Mouse (Mus musculus) Patski (cell line): ENCODE results near the gene Dbh. TPM values are rescaled to one million over a fixed set of nuclear protein-coding genes. Genes with fewer than 3 reads are reported as not detected.

Experiments used
- ATAC-seq: fragments of 100-300 bp; one replicate; pipeline ENCODE4 v1.8.0; 2021
- CTCF ChIA-PET: fragments of 350-600 bp; sonication (Branson Sonifier 250); formaldehyde crosslinking; loops from one replicate; lab custom pipeline; 2022; ENCODE audit warnings: inconsistent platforms; lab: Charles Lee
- POLR2A ChIA-PET: fragments of 350-600 bp; sonication (Branson Sonifier 250); formaldehyde crosslinking; loops from one replicate; lab custom pipeline; 2022; ENCODE audit warnings: antibody characterized with exemption, inconsistent platforms; lab: Charles Lee
- DNase-seq: peaks from one replicate; pipeline ENCODE4 v3.0.0-alpha.2; 2011; ENCODE audit warnings: low read depth, low spot score
- H3K27me3 ChIP-seq: fragments of 371-371 bp; one replicate; pipeline ENCODE4 v1.5.1; 2021
- CTCF ChIP-seq: fragments of 100-300 bp; IDR thresholded peaks from one replicate; pipeline ENCODE4 v1.5.1; 2021
- in situ Hi-C: fragments of 300-500 bp; cut with MboI; formaldehyde crosslinking; loops from 3 replicates; pipeline ENCODE4 v1.11.1; 2018; ENCODE audit warnings: low pct_unique_long_range_greater_than_20kb, mixed read lengths
- polyA plus RNA-seq: library from polyadenylated mRNA; unstranded; gene quantifications from one replicate; pipeline ENCODE4 v1.2.3, GENCODE M21; 2021

The Dbh gene
- not detected for polyA plus RNA-seq

- CTCF ChIA-PET: interaction anchor here (1.6 kb wide), 1 partner anchor 10 kb away, joined by 3 read pairs; no protein-coding TSS in a partner anchor
- POLR2A ChIA-PET: no interaction called here
- no peak for TF ChIP-seq CTCF
- peaks cover 23% of the 10 kb centered on the region for H3K27me3 ChIP-seq
- in situ Hi-C loops: no loop called here
- DNase-seq: no peak
- no peak for ATAC-seq
These were observed at the start of gene Dbh for GRCm38 (mm10) chr2:27164796-27165590. Gene Dbh (plus strand): TSS chr2:27165233.

- CTCF ChIA-PET: no interaction called here
- ATAC-seq (no peak), DNase-seq (no peak)
- H3K27me3 ChIP-seq: peaks cover 33% of the 10 kb centered on the region
- no peak for TF ChIP-seq CTCF
- in situ Hi-C loops: no loop called here
- POLR2A ChIA-PET: no interaction called here
These were observed 46.6 kb upstream of the Dbh start for GRCm38 (mm10) chr2:27118452-27118851.

DNA sequence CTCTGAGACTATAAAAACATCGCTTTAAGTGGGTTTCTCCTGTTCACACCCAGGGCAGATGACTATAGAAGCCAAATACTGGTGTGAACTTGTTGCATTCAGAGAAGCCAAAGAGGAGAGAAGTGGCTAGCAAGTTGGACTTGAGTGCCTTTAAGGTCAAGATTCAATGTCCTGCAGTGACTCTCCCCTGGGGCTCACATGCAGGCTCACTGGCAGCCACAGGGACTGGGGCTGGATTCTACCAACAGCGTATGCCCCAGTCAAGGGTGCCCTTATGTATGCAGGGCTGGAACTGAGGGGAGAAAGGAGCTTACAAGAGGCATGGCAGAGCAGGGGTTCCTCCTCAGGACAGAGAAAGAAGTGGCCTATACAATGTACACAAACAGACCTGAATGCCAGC lies 45.3 kb upstream of the Dbh start:
- ChIA-PET CTCF (no interaction called here), POLR2A (interaction anchor here (0.6 kb wide), 1 partner anchor 387 kb away, joined by 5 read pairs; no protein-coding TSS in a partner anchor)
- ATAC-seq (no peak), DNase-seq (no peak)
- in situ Hi-C loops: no loop called here
- peaks cover 32% of the 10 kb centered on the region for H3K27me3 ChIP-seq
- no peak for TF ChIP-seq CTCF

GRCm38 (mm10) chr2:27120241-27120641 lies 44.8 kb upstream of the Dbh start:
- ATAC-seq (no peak), DNase-seq (no peak)
- H3K27me3 ChIP-seq: peaks cover 34% of the 10 kb centered on the region
- in situ Hi-C loops: no loop called here
- POLR2A ChIA-PET: interaction anchor here (0.6 to 0.7 kb wide), 3 partner anchors 13 to 387 kb away, joined by 3 to 5 read pairs (median 3); partner anchors contain the start of gene Adamtsl2
- TF ChIP-seq CTCF: no peak
- CTCF ChIA-PET: interaction anchor here (1.4 kb wide), 1 partner anchor 77 kb away, joined by 3 read pairs; no protein-coding TSS in a partner anchor

DNA sequence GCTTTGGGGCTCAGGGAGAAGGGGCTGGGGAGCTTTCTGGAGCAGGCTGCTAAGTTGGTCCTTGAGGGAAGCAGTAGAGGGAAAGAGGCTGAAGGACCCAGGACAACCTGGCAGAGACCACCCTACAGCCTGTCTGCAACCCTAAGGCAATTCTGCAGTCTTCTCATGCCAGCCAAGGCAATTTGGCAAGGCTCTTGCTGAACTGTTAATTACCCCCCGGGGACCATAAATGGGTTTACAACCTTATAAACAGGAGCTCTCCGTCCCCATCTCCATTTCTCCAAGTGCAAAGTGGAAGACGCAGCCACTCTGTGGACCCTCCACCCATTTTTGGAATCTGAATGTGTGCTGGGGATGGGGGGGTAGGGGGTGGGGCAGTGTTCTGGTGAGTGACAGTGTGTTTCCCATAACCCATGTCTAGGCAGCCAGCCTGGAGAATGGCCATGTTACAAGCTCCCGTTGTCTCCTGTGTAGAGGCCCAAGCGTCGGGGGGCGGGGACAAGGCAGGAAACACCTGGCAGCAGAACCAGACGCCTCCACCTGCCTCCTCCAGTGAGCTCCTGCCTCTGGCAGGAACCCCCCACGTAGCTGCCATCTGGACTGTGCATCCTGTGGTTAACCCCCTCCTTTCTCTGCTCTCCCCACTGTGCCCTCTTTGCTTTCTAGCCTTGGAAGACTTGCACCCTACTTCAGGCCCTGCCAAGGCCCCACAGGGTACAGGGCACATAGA lies 43.2 kb upstream of the Dbh start:
- no peak for TF ChIP-seq CTCF
- CTCF ChIA-PET: interaction anchor here (1.4 kb wide), 2 partner anchors 78 to 111 kb away, joined by 3 to 4 read pairs; no protein-coding TSS in a partner anchor
- no peak for DNase-seq
- H3K27me3 ChIP-seq: peaks cover 30% of the 10 kb centered on the region
- POLR2A ChIA-PET: no interaction called here
- no peak for ATAC-seq
- in situ Hi-C loops: no loop called here

- TF ChIP-seq CTCF: no peak
- CTCF ChIA-PET: interaction anchor here (1.4 kb wide), 1 partner anchor 110 kb away, joined by 4 read pairs; no protein-coding TSS in a partner anchor
- ATAC-seq (no peak), DNase-seq (no peak)
- in situ Hi-C loops: no loop called here
- H3K27me3 ChIP-seq: peaks cover 24% of the 10 kb centered on the region
- POLR2A ChIA-PET: no interaction called here
These were observed 42.5 kb upstream of the Dbh start for GRCm38 (mm10) chr2:27122578-27122977.

DNA sequence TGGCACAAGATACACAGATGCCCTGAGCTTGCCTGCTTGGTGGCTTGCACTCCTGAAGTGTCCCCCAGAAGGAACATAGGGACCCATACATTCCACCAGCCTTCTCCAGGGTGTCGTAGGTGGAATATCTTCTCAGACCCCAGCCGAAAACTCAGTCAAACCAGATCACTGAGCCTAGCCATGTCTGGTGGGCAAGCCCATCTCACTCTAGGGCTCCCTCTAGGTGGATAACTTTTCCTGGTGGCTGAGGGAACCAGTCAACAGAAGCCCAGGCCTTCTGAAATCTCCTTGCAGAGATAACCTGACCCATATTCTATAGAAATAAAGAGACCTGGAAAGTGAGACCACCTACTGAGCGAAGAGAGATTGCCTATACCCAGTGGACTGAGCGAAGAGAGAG lies 41.9 kb upstream of the Dbh start:
- CTCF ChIA-PET: no interaction called here

GRCm38 (mm10) chr2:27125979-27126378 lies 39.1 kb upstream of the Dbh start:
- in situ Hi-C loops: no loop called here
- CTCF ChIA-PET: interaction anchor here (0.7 to 2.9 kb wide), 11 partner anchors 9 to 110 kb away, joined by 3 to 15 read pairs (median 5); no protein-coding TSS in a partner anchor

More for the DNA sequence above, 41.9 kb upstream of the Dbh start:
- no peak for TF ChIP-seq CTCF
- in situ Hi-C loops: no loop called here
- DNase-seq: no peak
- H3K27me3 ChIP-seq: peaks cover 20% of the 10 kb centered on the region
- no peak for ATAC-seq
- POLR2A ChIA-PET: no interaction called here

GRCm38 (mm10) chr2:27126496-27126895 lies 38.5 kb upstream of the Dbh start:
- peaks cover 15% of the 10 kb centered on the region for H3K27me3 ChIP-seq
- ChIA-PET POLR2A (no interaction called here), CTCF (interaction anchor here (0.7 to 2.9 kb wide), 11 partner anchors 10 to 110 kb away, joined by 3 to 15 read pairs (median 5); no protein-coding TSS in a partner anchor)
- in situ Hi-C loops: no loop called here
- DNase-seq (no peak), ATAC-seq (no peak)
- no peak for TF ChIP-seq CTCF

More at GRCm38 (mm10) chr2:27125979-27126378, 39.1 kb upstream of the Dbh start:
- TF ChIP-seq CTCF: peak; percentile 84
- H3K27me3 ChIP-seq: peaks cover 11% of the 10 kb centered on the region
- ATAC-seq (no peak), DNase-seq (no peak)
- POLR2A ChIA-PET: no interaction called here

DNA sequence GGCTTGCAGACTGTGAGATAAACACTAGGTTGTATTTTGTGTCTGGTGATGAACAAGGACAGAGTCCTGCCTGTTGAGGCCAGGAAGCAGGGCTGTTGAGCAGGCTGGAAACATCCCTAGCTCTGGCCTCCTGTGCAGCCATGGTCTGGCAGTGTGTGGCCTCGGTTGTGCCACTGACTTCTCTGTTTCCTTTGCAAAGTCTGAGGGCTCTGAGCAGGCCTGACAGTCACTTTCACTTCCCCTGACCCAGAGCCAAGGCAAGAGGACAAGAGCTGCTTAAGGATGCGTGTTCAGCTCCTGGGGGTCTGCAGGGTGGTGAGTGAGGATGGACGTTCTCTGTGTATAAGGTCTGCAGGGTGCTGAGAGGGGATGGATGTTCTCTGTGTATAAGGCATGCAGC lies 36.0 kb upstream of the Dbh start:
- no peak for TF ChIP-seq CTCF
- no peak for DNase-seq
- no peak for ATAC-seq
- ChIA-PET CTCF (no interaction called here), POLR2A (no interaction called here)
- peaks cover 18% of the 10 kb centered on the region for H3K27me3 ChIP-seq
- in situ Hi-C loops: no loop called here
